Mouse (Mus musculus) neural tube, embryonic 14.5 days (tissue): Measurements from ENCODE around the gene Ghrh. TPM values are rescaled to one million over a fixed set of nuclear protein-coding genes. Genes with fewer than 3 reads are reported as not detected.
A peak's percentile ranks its signal among the peaks of the same experiment; 100 is the strongest.

Experiments
- ATAC-seq: fragments of 200-750 bp; cut with Nextera tagmentation; 2 replicates; pipeline ENCODE4 v1.8.0; 2017; ENCODE audit warnings: low read depth, mild to moderate bottlenecking, moderate TSS enrichment, moderate library complexity
- H3K27ac ChIP-seq: fragments of 300-500 bp; sonication (generic); 2 replicates; pipeline ENCODE4 v1.5.1; 2014; ENCODE audit warnings: low read depth, mild to moderate bottlenecking, control low read depth, low read length, moderate library complexity, mixed read lengths
- H3K27me3 ChIP-seq: fragments of 300-500 bp; sonication (generic); 2 replicates; pipeline ENCODE4 v1.6.1; 2014; ENCODE audit warnings: low read length; ENCODE audit not compliant: control insufficient read depth, insufficient read depth
- H3K36me3 ChIP-seq: fragments of 300-500 bp; sonication (generic); 2 replicates; pipeline ENCODE4 v1.6.1; 2014; ENCODE audit warnings: low read length, mixed read lengths; ENCODE audit not compliant: control insufficient read depth, insufficient read depth
- H3K4me1 ChIP-seq: fragments of 300-500 bp; sonication (generic); 2 replicates; pipeline ENCODE4 v1.6.1; 2014; ENCODE audit warnings: low read length; ENCODE audit not compliant: control insufficient read depth, insufficient read depth
- H3K4me2 ChIP-seq: fragments of 300-500 bp; sonication (generic); 2 replicates; pipeline ENCODE4 v1.6.1; 2014; ENCODE audit warnings: mild to moderate bottlenecking, low read depth, low read length, control low read depth
- H3K4me3 ChIP-seq: fragments of 300-500 bp; sonication (generic); 2 replicates; pipeline ENCODE4 v1.5.1; 2014; ENCODE audit warnings: low read depth, low read length, control low read depth, mixed read lengths
- H3K9ac ChIP-seq: fragments of 300-500 bp; sonication (generic); replicated peaks from 2 replicates; pipeline ENCODE4 v1.6.1; 2014; ENCODE audit warnings: low read depth, mild to moderate bottlenecking, control low read depth, low read length, mixed read lengths
- H3K9me3 ChIP-seq: fragments of 300-500 bp; sonication (generic); 2 replicates; pipeline ENCODE4 v1.6.1; 2016; ENCODE audit warnings: low read length; ENCODE audit not compliant: control insufficient read depth
- WGBS: fragments of 180-500 bp; shearing (Covaris S2); extraction: QIAGEN DNeasy Blood & Tissue Kit; methylation state at CpG from one replicate; pipeline ENCODE4 v1.1.7; 2014; 5-methylcytosine and 5-hydroxymethylcytosine counted together
- polyA plus RNA-seq: library from polyadenylated mRNA; unstranded; fragments of >200 nt; fragmentation: Nextera tagmentation; extraction: Ambion mirVana; gene quantifications from 2 replicates; pipeline ENCODE4 v1.2.1, GENCODE M21; 2014

The Ghrh gene
- polyA plus RNA-seq, 1 experiment from 2014 or later = not detected

GRCm38 (mm10) chr2:157363031-157363430 lies 15.7 kb upstream of the Ghrh start:
- H3K27me3 ChIP-seq = no peaks in the 10 kb centered on the region
- peaks cover 7% of the 10 kb centered on the region; the same call in 1 of the 2 replicates for H3K4me1 ChIP-seq
- no peak overlapping the region for H3K9ac ChIP-seq
- no peaks in the 10 kb centered on the region for H3K36me3 ChIP-seq
- no peaks in the 10 kb centered on the region for H3K9me3 ChIP-seq
- ATAC-seq = no peak
- no peak overlapping the region for H3K4me2 ChIP-seq
- H3K27ac ChIP-seq = no peak overlapping the region
- WGBS = 94% methylated on average over 3 of the region's 3 CpGs
- H3K4me3 ChIP-seq = no peak overlapping the region

- no peak overlapping the region for H3K9ac ChIP-seq
- no peak for ATAC-seq
- no peaks in the 10 kb centered on the region for H3K36me3 ChIP-seq
Measured at GRCm38 (mm10) chr2:157360028-157360427, 12.7 kb upstream of the Ghrh start.

GRCm38 (mm10) chr2:157354106-157354505 lies 6.8 kb upstream of the Ghrh start:
- H3K27me3 ChIP-seq = no peaks in the 10 kb centered on the region
- no peak for ATAC-seq
- H3K4me2 ChIP-seq = no peak overlapping the region
- peaks cover 5% of the 10 kb centered on the region for H3K4me1 ChIP-seq
- no peaks in the 10 kb centered on the region for H3K36me3 ChIP-seq
- WGBS = 54% methylated on average over 3 of the region's 3 CpGs
- no peaks in the 10 kb centered on the region for H3K9me3 ChIP-seq
- 0 out of 2 replicates have a peak overlapping the region, but pooled peaks have one; percentile 1 for H3K27ac ChIP-seq
- no peak overlapping the region for H3K4me3 ChIP-seq
- no peak overlapping the region for H3K9ac ChIP-seq

More at GRCm38 (mm10) chr2:157360028-157360427, 12.7 kb upstream of the Ghrh start:
- no peak overlapping the region for H3K4me3 ChIP-seq
- no peak overlapping the region for H3K4me2 ChIP-seq
- no peak overlapping the region for H3K27ac ChIP-seq
- WGBS = 89% methylated on average over 5 of the region's 5 CpGs
- no peaks in the 10 kb centered on the region for H3K4me1 ChIP-seq
- H3K27me3 ChIP-seq = no peaks in the 10 kb centered on the region
- H3K9me3 ChIP-seq = no peaks in the 10 kb centered on the region

DNA sequence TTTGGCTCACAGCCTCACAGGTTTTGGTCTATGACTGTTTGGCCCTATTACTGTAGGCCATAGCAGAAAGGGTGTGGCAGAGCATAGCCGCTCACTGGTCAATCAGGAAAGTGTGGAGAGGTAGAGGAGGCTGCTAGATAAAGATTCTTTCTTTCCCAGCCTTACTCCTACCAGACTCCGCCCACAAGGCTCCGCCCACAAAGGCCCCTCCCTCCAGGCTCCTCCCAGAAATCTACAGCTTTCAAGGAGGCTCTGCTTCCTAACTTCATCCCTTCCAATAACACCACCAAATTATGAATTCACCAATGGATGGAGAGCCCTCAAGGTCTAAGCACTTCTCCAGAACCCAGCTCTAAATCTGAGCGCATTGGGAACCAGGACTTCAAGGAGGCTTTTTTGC lies 5.9 kb upstream of the Ghrh start:
- no peak for ATAC-seq
- no peak overlapping the region for H3K4me2 ChIP-seq

DNA sequence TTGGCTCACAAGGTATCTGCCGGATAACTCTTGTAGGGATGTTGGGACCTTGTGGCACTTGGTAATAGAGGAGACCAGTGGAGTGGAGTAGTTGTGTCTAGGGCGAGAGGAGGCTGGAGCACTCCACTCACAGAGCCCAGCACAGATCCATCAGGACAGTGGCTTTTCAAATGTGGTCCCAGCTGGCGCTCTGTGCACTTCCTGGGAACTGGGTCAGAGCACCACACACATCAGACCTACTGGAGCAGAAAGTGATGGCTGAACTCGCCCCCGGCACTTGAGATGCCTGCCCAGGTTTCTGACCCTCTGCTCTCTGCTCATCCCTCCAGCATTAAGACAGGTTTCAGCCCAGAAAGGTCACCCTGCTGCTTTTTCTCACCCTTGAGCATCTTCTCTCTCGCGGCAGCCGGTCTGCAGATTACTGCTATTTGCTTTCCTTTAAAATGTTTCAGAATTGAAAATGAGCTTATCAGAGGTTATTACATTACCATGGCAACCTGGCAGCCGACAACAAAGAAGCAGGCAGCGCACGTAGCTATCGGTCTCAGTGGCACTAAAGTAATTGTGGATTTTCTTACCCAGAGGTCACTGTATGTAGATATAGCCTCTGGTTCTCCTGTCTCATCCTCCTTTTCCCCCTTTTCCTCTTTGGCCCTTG lies 1.9 kb upstream of the Ghrh start:
- 36% methylated on average over 12 of the region's 12 CpGs for WGBS
- H3K36me3 ChIP-seq = no peaks in the 10 kb centered on the region
- H3K27ac ChIP-seq = peak overlapping the region; percentile 81
- no peak overlapping the region for H3K4me3 ChIP-seq
- H3K4me2 ChIP-seq = peak overlapping the region; percentile 8; the same call in 1 of the 2 replicates
- H3K27me3 ChIP-seq = no peaks in the 10 kb centered on the region
- no peaks in the 10 kb centered on the region for H3K9me3 ChIP-seq
- H3K9ac ChIP-seq = no peak overlapping the region
- ATAC-seq = peak; percentile 42; the same call in 1 of the 2 replicates
- H3K4me1 ChIP-seq = peaks cover 15% of the 10 kb centered on the region

More for the DNA sequence above, 5.9 kb upstream of the Ghrh start:
- no peaks in the 10 kb centered on the region for H3K36me3 ChIP-seq
- H3K27me3 ChIP-seq = no peaks in the 10 kb centered on the region
- peaks cover 12% of the 10 kb centered on the region for H3K4me1 ChIP-seq
- H3K9ac ChIP-seq = no peak overlapping the region
- no peak overlapping the region for H3K4me3 ChIP-seq
- no peaks in the 10 kb centered on the region for H3K9me3 ChIP-seq
- no peak overlapping the region for H3K27ac ChIP-seq
- 70% methylated on average over 4 of the region's 4 CpGs for WGBS

DNA sequence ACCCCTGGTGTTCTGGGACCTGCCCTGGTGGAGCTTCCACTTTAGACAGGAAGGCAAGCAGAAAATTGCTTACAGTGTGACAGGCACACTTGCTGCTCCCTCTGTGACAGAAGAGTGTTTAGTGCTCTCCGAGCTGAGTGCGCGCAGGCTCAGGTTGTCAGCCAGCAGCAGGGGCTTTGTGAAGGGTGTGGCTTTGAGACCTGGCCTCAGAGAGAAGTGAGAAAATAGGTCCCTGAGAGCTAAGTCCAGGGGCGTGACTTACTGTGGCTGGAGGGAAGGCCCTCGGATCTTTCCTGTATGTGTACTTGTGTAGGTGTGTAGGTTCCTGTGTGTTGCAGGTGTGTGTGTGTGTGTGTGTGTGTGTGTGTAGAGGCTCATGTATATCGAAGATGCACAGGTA lies 4.0 kb downstream of the Ghrh start:
- Histone ChIP-seq H3K4me2 (no peak overlapping the region), H3K27ac (peak overlapping the region; percentile 23; the same call in 1 of the 2 replicates), H3K9ac (no peak overlapping the region), H3K4me1 (peaks cover 23% of the 10 kb centered on the region), H3K36me3 (no peaks in the 10 kb centered on the region), H3K27me3 (no peaks in the 10 kb centered on the region), H3K4me3 (no peak overlapping the region), H3K9me3 (no peaks in the 10 kb centered on the region)
- ATAC-seq = no peak
- WGBS = 61% methylated on average over 6 of the region's 6 CpGs

DNA sequence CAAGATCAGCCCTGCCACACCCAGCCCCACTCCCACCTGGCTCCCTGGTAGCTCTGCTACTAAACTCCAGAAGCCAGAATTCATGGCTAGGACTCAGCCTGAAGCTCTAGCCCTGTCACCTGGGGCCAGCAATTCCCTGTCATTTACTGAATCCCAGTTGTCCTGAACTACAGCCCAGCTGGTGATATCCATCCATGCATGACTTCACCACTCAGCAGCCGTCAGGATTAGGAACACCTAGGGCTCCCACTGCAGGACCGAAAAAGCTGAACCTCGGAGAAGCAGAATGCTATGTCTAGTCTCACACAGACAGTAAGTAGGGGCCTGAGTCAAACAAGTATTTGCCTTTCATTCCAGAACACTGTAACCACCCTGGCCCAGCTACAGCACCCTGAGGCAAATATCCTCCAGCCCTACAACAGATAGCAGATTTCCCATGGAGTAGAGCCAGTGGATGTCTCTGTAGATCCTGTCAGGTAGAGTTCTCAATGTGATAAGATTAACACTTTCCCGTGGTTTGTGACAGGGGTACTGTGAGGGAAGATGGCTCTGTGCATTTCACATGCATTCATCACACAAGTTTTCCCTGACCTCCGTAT lies 4.9 kb downstream of the Ghrh start:
- WGBS = 46% methylated on average over 5 of the region's 5 CpGs
- Histone ChIP-seq H3K9ac (peak overlapping the region; percentile 37; the same call in 1 of the 2 replicates), H3K27me3 (no peaks in the 10 kb centered on the region), H3K4me2 (no peak overlapping the region), H3K27ac (peak overlapping the region; percentile 86), H3K9me3 (no peaks in the 10 kb centered on the region), H3K36me3 (no peaks in the 10 kb centered on the region), H3K4me3 (no peak overlapping the region), H3K4me1 (peaks cover 20% of the 10 kb centered on the region)
- no peak for ATAC-seq

DNA sequence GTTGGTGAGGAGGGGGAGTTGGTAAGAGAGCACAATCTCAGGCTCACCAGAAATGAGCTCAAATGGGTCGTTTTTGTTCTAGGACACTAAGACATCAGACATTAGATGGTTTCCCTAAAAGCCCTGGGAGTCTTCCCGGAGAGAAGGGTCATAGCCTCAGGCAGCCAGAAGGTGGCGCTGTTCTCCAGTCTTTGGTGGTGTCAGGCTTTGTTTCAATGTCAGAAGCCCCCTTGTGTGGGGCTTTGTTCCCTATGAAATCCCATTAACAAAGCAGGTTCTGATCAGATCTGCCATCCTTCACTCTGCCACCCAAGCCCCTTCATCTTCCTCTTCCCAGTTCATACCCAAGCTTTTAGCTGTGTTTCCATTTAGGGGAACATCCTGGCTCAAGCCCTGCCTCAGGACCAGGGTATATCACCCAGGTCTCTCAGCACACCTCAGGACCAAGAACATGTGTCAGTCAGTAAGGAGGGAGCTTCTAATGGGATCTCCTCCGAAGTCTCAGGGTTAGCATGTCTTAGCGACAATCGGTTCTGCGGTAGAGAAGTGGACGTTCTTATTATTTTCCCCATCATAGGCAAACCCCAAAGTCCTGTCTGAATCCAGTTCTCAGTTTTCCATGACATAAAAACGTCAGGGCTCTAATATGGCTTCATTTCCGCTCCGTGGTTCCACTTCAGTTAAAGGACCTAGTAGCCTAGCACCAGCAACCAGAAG lies 5.6 kb downstream of the Ghrh start:
- H3K4me1 ChIP-seq = peaks cover 20% of the 10 kb centered on the region
- no peak overlapping the region for H3K4me2 ChIP-seq
- peak; percentile 70; the same call in 1 of the 2 replicates for ATAC-seq
- no peaks in the 10 kb centered on the region for H3K27me3 ChIP-seq
- H3K9ac ChIP-seq = peak overlapping the region; percentile 37
- no peaks in the 10 kb centered on the region for H3K36me3 ChIP-seq
- no peak overlapping the region for H3K4me3 ChIP-seq
- no peaks in the 10 kb centered on the region for H3K9me3 ChIP-seq
- peak overlapping the region; percentile 86 for H3K27ac ChIP-seq
- 39% methylated on average over 11 of the region's 11 CpGs for WGBS
